Mouse (Mus musculus): Measurements from ENCODE around the gene Adgrv1.

Adgrv1 gene

DNA sequence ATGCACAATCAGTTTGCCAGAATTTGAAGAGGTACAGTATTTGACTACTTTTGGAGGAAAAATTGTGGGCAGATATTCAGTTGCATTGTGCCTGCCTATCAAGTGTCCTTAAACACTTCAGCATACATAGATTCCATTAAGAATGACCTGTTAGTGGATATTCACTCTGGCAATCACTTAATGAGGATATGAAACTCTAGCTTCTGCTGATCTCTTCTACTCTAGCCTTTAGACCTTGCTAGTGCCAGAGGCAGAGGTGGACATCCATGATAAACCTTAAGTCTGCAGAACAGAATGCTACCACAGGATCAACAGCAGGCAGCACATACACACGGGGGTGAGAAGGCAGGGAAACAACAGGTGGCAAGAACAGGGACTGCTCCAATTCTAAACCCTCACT is 488.5 kb downstream of the Adgrv1 start:
- DNase-seq (ENCODE audit: low read depth, low spot score), result no peak

DNA sequence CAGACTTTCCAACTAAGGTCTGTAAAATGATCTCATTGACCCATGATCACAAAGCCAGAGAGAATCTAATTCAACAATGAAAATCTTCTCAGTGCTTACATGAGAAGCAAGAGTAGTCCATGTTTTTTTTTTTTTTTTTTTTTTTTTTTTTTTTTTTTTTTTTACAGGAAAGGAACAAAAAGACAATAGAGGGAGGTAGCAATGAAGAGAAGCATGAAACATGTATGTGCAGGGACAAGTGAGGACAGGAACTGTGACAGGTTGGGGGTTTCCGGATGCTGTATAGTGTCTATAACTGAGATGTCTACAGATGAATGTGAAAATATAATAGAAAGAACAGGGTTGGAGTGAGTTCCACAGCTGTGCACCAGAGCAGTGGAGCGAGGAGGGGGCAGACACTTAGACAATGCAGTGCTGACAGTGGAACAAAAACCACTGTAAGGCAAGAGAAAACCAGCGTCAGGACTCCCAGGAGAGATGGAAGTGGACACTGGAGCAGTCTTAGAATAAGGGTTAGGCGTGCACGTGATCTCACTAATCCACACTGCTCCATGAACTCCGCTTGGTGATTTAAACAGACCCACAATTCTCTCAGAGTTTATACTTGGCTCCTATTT is 490.6 kb downstream of the Adgrv1 start:
- no peak for DNase-seq (ENCODE audit: low read depth, low spot score)

DNA sequence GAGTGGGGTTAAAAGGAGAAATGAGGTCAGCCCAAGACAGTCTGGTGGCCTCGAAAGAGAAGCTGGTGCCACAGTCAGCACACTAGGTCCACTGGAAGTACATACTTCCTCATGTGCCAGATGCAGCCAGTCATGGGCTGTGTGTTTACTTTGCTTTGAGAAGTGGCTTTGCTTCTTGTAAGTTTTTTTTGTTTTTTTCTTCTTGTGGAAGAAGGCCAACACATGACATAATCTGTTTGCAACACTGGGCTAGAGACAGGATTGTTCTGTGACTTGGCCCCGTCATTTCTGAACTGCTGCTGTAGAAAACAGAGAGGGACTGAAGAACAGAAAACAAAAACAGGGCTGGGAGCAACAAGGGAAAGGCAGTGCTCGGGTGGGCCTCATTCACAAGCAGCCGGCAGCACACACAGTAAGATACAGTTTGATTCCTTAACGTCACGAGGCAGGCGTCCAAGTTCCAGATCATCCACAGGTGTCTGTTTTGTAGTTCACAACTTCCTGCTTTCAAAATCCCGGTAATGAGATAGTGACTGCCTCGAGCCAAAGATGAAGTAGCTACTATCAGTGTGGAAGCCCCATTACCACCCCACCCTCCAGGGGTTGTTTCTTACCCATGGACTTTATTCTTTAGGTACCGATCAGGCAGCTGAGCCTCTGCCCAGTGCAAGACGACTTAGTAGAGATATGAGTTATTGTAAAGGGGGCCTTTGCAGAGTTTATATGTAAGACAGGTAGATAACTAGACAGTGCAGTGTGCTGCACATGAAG is 496.1 kb downstream of the Adgrv1 start:
- DNase-seq (ENCODE audit: low read depth, low spot score), result peak; percentile 68

DNA sequence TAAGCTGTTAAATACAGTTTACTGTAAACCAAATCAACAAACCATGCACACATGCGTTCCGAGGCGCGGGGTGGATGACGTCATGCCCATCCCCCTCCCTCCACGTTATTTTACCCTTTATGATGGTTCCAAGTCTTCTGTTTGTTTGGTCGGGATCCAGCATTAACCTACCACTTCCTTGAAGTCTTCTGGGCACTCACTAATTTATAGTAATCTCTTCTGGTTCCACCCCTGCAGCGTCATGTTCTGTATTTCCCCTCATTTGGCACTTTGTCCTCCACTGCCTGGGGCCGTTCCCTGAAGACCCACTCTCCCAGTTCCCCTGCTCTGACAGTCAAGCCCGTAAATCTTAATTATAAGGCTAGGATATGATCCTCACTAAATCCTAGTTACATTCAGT is 497.0 kb downstream of the Adgrv1 start:
- no peak for DNase-seq (ENCODE audit: low read depth, low spot score)

DNA sequence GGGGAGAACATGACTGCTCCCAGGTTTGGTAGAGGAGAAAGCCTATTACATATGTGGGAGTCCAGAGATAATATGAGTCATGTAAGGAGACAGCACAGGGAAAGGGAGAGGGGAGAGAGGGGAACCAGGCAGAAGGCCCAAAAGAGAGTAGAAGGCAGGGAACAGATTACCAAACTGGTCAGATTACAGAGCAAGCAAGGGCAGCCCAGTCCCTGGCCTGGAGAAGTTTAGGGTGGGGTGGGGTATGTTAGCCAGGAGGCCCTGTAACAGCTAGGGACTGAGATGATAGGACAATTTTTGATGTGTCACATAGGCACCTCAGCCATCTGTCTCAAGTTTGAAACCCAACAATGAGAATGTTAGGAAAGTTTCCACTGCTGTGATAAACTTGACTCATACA is 498.5 kb downstream of the Adgrv1 start:
- DNase-seq (ENCODE audit: low read depth, low spot score), result no peak

DNA sequence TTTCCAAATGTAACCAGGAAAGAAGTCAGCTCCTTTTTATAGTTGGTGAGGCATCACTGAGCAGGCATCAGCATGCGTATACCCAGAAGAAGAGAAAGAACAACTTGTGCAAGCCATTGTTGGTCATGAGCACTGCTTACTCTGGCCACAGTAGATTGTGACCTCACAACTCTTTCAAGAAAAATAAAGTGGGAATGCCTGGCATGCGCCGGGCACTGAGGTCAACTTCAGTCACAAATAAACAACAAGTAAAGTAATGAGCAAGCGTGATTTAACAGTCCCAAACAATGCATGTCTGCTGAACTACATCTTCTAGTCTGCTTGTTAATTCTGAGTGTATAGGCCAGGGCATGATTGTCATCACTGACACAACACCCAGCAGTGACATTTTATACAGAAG is 499.6 kb downstream of the Adgrv1 start:
- DNase-seq (ENCODE audit: low read depth, low spot score), result no peak

DNA sequence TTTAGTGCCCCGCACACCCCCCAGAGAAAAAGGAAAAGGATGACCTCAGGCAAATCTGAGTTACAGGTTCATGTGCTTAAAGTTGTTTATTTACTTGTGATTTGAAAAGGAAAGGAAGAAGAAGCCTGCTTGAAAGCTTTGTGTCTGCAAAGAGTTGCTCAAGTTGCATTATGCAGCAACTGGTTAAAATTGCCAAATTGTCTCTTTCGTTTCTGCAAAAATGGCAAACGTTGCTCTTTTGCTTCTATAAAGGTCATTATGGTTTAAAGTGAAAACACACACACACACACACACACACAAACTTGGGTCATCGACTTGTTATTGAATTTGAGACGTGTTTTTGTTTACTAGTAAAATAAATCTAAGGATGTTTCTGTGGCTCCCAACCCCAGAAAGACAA is 500.3 kb downstream of the Adgrv1 start:
- no peak for DNase-seq (ENCODE audit: low read depth, low spot score)

DNA sequence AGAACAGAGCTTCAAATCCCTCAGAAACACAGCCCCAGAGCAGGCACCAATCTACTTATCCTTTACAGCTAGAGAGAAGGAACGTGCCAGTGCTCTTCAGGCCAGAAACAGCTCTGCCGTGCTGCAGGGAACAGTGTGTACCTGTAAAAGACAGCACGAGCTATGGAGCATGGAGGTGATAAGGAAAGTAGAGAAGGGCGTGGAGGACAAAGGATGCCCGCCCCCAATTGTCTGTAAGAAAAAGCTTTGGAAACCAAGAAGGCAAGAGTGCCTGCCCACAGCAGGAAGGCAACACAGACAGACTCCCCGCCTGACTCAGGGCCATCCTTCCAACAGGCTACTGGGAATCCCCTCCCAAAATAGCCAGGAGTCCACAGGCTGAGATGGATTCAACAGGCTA is 501.1 kb downstream of the Adgrv1 start:
- DNase-seq (ENCODE audit: low read depth, low spot score), result no peak

DNA sequence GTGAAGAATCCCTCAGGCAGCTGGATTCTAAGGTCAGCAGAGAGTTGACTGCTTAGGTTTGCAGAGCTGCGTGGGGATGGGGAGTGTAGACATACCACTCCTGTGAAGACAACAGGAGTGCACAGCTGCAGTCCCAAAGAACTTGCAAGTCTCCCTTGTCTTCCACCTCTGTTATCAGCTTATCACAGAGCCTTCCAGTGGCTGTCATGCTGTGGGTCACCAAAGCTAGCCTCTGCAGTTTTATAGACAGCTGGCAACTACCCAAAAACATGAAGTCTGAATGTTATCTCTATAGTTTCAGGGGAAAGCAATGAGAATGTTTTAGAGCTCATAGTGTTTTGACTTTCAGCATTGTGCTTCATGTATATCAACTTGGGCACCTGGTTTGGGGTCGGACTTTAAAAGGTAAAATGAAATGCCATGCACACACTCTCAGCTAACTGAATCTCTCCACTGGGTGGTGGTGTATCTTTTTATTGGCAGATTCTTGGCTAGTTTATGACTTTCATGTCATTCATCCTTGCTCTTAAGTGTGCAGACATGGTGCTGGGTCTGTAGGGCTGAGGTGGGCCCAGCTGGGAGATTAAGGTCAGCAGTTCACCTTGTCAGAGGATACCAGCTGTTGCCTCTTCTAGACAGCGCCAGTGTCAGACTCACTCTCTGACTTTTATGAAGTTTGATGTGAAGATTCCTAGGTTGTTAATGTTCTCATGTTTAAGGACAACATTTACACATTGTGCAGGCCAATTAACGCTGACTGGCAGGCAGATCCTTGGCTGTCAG is 502.0 kb downstream of the Adgrv1 start:
- no peak for DNase-seq (ENCODE audit: low read depth, low spot score)

DNA sequence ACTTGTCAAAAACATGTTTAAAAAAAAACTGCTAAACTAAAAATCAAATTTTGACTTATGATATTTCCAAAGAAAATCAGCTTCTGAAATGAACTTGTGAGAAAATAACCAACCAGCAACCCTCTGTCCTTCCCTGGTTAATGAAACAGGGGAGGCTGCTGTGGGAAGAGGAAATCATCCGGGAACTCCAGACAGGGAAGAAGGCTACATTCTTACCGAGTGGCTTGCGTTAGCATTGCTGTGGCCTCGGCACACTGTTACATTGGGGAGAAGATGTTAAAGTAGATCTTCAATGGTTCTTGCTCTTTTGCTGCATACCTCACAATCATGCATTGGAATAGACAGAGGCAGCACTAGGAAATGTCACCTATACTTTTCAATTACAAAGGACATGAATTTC is 507.1 kb downstream of the Adgrv1 start:
- no peak for DNase-seq (ENCODE audit: low read depth, low spot score)

DNA sequence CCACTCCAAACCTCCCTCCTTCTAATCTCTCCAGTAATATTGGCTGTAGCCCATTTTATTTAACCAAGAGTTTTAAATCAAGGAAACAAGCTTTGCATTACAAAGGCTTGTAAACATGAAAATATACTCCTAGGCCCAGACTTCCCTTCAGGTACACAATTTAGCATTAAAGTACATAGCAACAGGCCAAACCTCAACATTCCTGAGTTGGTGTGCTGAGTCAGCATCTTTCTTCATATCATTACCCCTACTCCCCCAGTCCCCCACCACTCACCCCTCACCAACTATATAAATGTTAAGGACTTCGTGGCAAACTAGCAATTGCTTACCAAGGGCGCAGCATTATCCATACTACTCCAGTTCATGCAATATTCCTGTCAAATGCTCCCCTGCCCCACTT is 510.7 kb downstream of the Adgrv1 start:
- no peak for DNase-seq (ENCODE audit: low read depth, low spot score)

DNA sequence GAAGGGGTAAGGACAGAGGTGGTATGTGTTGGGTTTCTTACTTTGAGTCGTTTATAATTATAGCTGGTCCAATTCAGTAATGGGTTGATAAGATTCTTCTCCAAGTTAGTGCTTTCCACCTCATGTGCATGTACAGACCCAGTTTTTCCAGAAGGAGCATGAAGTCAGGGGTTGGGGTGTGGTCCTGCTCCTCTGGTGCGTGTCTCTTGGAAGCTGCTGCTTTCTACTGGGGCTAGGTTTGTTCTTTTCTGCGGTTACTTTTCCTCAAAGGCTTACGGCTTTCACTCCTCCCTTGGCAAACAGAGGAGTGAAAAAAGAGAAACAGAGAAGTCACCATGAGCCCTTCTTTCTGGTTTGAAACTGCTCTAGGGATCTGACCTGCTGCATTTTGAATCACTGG is 522.5 kb downstream of the Adgrv1 start:
- DNase-seq (ENCODE audit: low read depth, low spot score), result no peak

DNA sequence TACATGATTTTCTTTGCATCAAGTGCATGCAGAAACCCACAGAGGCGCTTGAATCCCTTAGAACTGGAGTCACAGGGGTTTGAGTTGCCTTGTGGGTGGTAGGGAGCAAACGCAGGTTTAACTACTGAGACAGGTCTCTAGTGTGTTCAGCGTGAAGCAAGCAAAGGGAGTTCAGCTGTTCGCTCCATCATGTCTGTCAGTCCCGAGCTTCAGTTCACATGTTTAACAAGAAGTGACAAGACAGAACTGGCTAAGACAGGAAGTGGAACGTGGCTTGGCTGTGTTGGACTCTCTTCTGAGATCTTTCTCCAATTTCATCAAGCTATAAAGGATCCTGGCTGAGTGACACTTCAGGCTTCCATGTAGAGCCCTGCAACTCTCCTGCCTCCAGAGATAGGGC is 523.3 kb downstream of the Adgrv1 start:
- no peak for DNase-seq (ENCODE audit: low read depth, low spot score)

DNA sequence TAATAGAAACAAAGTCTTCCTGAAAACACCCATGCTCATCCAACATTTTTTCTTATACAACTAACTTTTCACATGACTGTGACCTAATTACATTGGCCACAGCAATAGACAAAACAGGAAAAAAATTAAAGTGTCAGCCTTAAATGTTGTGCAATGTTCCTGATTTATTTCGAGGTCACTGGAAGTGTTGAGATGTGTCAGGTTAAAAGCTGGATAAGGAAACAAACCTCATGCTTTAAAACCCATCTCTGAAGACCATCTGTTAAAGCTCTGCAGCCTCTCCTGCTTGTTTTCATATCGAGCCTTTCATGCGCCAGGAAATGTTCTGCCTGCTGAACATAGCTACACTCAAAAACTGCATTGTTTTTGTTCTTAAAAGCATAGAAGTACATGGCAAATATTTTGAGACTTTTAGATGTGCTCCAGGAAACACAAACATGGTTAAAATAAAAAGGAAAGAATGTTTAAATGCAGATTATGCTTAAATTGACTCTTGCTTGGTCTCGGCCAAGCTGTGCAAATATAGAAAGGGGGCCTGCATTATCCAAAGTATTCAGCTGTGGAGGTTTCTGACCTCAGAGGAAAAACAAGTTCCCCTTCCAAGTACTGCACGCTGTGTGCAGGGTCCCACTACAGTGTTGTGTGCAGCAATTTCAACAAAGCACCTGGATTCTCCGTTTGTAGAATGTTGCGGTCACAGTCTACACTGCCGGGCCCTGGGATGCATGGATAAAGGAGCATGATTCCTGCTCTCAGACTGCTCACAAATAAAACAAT is 524.2 kb downstream of the Adgrv1 start:
- DNase-seq (ENCODE audit: low read depth, low spot score), result peak; percentile 31

DNA sequence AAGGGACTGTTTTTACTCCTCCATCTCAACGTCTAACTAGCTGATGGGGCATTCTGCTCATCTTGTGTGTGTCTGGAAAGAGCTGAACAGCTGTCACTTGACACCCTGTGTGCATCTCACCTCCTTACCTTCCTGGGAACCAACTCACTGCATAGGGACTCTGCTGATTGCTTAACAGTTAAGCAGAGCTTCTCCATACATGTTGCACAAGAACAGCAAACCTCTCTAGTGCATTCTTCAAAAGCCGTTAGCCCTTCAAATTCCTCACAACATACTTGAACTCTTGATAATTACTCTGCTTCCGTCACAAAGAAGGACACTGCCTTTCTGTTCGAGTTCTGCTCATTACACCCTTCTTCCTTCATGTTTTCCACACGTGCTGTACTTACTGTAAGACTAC is 525.5 kb downstream of the Adgrv1 start:
- DNase-seq (ENCODE audit: low read depth, low spot score), result no peak

DNA sequence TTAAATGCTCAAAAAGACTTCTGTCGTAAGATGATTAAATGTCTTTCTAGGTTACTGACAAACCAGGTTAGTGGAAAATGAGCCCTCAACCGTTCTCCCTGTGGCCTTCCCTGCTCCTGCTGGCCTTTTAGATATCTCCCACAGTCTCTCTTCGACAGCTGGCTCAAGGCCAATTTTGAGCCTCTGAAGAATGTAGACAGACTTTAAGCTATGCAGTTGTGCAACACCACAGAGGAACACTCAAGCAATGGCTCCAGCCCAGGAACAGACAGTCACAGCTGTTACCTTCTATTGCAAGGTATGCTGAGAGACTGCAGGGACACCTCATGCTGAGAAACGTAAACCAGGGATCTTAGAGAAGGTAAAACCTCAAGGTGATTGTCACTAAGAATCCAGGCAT is 529.2 kb downstream of the Adgrv1 start:
- no peak for DNase-seq (ENCODE audit: low read depth, low spot score)

DNA sequence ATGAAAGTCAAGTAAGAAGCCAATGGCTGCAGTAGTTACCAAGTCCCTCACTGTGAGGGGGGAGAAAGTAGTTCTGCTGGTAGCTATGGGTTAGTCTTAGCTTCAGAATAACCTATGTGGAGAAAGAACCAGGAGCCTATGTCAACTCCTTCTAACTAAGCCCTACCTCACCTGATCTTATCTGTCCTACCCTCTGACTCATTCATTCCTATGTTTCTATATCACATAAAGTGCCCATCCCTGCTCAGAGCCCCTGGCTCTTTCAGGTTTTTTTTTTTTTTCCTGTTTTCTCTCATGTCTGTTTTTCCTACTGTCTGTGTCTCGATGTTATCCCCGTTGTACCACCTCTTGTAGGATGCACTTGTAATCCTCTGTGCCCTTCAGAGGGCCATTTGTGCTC is 536.5 kb downstream of the Adgrv1 start:
- no peak for DNase-seq (ENCODE audit: low read depth, low spot score)

DNA sequence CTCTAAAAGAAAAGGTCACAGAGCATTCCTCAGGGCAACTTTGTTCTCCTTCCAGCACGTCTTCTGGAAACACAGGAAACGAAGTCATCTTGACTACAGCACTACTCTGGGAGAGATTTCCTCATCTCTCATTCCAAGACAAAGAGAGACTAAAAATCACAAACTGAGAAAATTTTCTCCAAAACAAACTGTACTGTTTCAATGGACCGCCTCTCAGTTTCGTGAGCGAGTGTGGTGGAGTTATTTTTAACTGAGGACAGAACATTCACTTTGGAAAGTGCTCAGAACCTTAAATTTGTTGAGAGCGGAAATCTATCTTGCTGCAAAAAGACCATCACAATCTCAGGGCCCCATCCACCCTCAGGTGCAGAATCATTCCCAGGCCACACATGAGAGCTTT is 538.4 kb downstream of the Adgrv1 start:
- peak; percentile 42 for DNase-seq (ENCODE audit: low read depth, low spot score)

DNA sequence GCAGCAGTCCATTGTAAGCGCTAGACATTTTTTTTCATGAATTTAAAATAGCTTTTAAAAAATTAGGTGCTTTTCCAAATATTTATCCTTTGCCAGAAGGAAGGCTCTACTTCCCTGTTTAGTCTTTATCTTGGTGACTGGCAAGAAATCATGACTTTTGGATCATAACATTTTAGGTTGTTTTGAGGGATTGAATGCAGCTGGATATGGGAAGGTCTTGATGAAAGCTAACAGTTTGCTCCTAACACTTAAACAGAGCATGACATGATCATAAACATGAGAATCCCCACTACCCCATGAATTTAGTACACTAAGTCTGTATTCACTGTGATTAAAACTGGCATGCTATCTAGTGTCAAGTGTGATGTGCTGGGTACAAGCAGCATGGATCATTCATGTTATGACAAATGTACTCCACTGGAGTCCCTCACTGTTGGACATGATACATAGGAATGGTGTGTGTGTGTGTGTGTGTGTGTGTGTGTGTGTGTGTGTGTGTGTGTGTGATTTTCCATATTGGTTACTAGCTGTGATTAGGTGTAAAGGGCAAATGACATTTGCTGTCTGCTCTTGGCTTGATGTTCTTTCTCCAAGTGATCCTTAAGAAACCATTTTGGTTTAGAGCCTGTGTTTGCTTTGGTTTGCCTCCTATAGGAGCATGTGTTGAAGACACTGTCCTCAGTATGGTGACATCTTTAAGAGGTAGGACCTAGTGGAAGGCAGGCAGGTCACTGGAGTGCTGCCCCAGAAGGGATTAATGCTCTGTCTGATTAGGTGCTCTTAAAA is 542.7 kb downstream of the Adgrv1 start:
- DNase-seq (ENCODE audit: low read depth, low spot score), result no peak

DNA sequence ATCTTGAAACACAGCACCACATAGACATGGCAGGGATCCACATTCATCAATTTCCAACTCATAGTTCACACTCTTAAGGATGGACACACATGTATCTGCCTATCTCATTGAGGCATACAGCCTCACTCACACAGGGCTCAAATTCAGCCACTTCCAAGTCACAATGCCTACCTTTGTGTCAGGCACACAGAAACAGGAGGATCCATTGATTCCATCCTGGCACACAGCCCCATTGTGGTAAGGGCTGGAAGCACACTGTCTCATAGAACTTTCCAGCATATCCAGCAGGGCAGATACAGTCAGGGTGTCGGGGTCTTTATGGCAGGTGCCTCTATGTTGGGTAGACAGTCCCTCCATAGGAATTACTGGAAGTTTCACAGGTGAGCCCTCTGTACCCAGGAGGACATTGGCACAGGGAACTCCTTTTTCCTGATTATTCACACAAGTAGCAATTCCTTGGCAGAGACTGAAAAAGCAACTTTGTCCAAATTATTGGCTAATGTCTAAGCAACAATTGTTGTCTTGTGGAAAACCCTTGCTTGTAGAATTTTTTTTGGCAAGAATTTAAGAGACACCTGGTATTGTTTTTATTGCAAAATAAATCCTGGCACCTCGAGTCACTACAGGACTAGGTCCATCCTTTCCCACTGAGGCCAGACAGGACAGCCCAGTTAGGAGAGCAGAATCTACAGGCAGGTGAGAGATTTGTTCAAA is 545.8 kb downstream of the Adgrv1 start:
- DNase-seq (ENCODE audit: low read depth, low spot score), result peak; percentile 44

DNA sequence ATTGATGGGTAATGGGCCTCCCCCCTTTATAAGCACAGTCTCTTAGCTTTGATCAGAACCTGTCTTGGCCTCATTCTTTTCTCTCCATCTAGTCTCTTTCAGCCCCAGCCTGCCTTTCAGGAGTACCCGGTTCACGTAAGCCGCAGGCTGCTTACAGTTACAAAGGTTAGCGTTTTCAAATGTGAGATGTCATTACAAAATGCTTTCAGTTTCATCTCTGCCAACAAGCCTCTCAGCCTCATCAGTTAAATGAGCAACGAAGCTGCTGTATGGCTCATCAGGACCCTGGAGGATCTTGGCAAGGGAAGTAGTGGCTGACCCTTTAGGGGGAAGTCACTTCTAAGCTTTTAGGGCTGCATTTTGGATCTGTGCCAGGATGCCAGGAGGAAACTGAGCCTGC is 560.7 kb downstream of the Adgrv1 start:
- no peak for DNase-seq (ENCODE audit: low read depth, low spot score)
